Mouse (Mus musculus): Measurements from ENCODE around the gene Igfbp3.

Igfbp3 gene

GRCm38 (mm10) chr11:7210343-7210742 is 3.4 kb downstream of the Igfbp3 start:
- DNase-seq = peak; percentile 72

GRCm38 (mm10) chr11:7203846-7204245 is 9.9 kb downstream of the Igfbp3 start:
- no peak for DNase-seq

- DNase-seq = no peak
Measured at GRCm38 (mm10) chr11:7202206-7202605, 11.5 kb downstream of the Igfbp3 start.

- no peak for DNase-seq
Measured at GRCm38 (mm10) chr11:7200393-7200783, 13.3 kb downstream of the Igfbp3 start.

GRCm38 (mm10) chr11:7199736-7200392 is 13.9 kb downstream of the Igfbp3 start:
- DNase-seq = peak; percentile 60

GRCm38 (mm10) chr11:7198481-7199256 is 15.1 kb downstream of the Igfbp3 start:
- DNase-seq = no peak

- no peak for DNase-seq
Measured at GRCm38 (mm10) chr11:7198006-7198405, 15.7 kb downstream of the Igfbp3 start.

- DNase-seq = no peak
Measured at GRCm38 (mm10) chr11:7197491-7197941, 16.2 kb downstream of the Igfbp3 start, which contains the start of gene Igfbp1. Gene Igfbp1, plus strand, starts transcription at chr11:7197782.

GRCm38 (mm10) chr11:7195312-7195685 is 18.4 kb downstream of the Igfbp3 start:
- no peak for DNase-seq

GRCm38 (mm10) chr11:7194432-7195311 is 19.1 kb downstream of the Igfbp3 start:
- no peak for DNase-seq

GRCm38 (mm10) chr11:7193134-7193533 is 20.6 kb downstream of the Igfbp3 start:
- no peak for DNase-seq

- no peak for DNase-seq
Measured at GRCm38 (mm10) chr11:7192710-7193109, 21.0 kb downstream of the Igfbp3 start.

- no peak for DNase-seq
Measured at GRCm38 (mm10) chr11:7188469-7188868, 25.3 kb downstream of the Igfbp3 start, which contains the start of gene Gm11985. Gene Gm11985, minus strand, starts transcription at chr11:7188569.

- DNase-seq = no peak
Measured at GRCm38 (mm10) chr11:7187472-7187871, 26.3 kb downstream of the Igfbp3 start.

- DNase-seq = no peak
Measured at GRCm38 (mm10) chr11:7184420-7184819, 29.3 kb downstream of the Igfbp3 start.

- no peak for DNase-seq
Measured at GRCm38 (mm10) chr11:7182409-7183042, 31.2 kb downstream of the Igfbp3 start.

GRCm38 (mm10) chr11:7179276-7179675 is 34.4 kb downstream of the Igfbp3 start:
- DNase-seq = no peak

- DNase-seq = no peak
Measured at GRCm38 (mm10) chr11:7178724-7179123, 35.0 kb downstream of the Igfbp3 start.

GRCm38 (mm10) chr11:7173664-7174063 is 40.1 kb downstream of the Igfbp3 start:
- peak; percentile 85 for DNase-seq

- no peak for DNase-seq
Measured at GRCm38 (mm10) chr11:7169645-7170044, 44.1 kb downstream of the Igfbp3 start.

GRCm38 (mm10) chr11:7164416-7164815 is 49.3 kb downstream of the Igfbp3 start:
- DNase-seq = no peak

GRCm38 (mm10) chr11:7161502-7162174 is 52.1 kb downstream of the Igfbp3 start:
- peak; percentile 40 for DNase-seq

Data from lung, postnatal 36 days (tissue).